ENCODE assay signal across 13 mouse cellular contexts in genomic region chr1:188103179-188103578, GRCm38 (mm10).
"Had no signal": no experiment of that assay in that cellular context is flagged by ENCODE, and none has a peak within 500 bp of the region (broad histone marks: within the 10 kb centered on the region; RNA-seq: fewer than 3 reads in every experiment).

No protein-coding gene starts in this region.

- H3K4me3 ChIP-seq: kidney, embryonic 15.5 days; left cerebral cortex, adult 2 months; liver, embryonic 13.5 days had no signal

- H3K9ac ChIP-seq: kidney, embryonic 15.5 days; liver, embryonic 13.5 days had no signal

- H3K4me2 ChIP-seq: kidney, embryonic 15.5 days; liver, embryonic 13.5 days; midbrain, embryonic 11.5 days had no signal

- H3K27ac ChIP-seq: kidney, embryonic 15.5 days; left cerebral cortex, adult 2 months; liver, embryonic 13.5 days had no signal

- H3K27me3 ChIP-seq: kidney, embryonic 15.5 days; liver, embryonic 13.5 days had no signal

- DNase-seq: kidney, postnatal 10 days; layer of hippocampus, postnatal 36 days; liver, embryonic 13.5 days; lung, adult 2 months; lung, postnatal 14 days; lung, postnatal 4 days; midbrain, embryonic 14.5 days; thymus, adult 2 months; thymus, postnatal 14 days; thymus, postnatal 4 days had no signal

- H3K9me3 ChIP-seq: kidney, embryonic 15.5 days; liver, embryonic 13.5 days had no signal

- H3K36me3 ChIP-seq: kidney, embryonic 15.5 days; liver, embryonic 13.5 days had no signal
